Mouse (Mus musculus) naive thymus-derived CD4-positive, alpha-beta T cell, adult 2 months (primary cell): Measurements from ENCODE around the gene Sox21.

Experiments
- DNase-seq: peaks from one replicate; pipeline ENCODE4 v3.0.0-alpha.2; 2011; ENCODE audit warnings: low read depth

The Sox21 gene

DNA sequence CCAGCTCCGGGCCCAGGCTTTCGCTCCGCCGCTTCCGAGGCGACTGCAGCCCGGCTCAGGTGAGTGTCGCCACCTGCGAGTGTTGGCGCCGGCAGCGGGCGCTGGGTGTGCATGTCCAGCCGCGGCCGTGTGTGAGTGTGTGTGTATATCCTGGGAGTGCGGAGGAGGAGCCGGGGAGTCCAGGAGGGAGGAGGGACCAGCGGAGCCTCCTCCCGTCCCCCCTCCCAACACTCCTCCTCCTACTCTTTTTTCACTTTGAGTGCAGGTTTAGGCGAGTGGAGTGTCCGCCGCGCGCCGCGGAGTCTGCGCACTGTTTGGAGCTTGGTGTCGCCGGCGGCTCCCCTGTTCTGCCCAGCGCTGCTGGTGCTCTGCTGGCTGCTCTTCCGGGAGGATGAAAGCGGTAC is at the start of gene Sox21:
TSS of gene Sox21 (minus strand) at position 145 of the 404 bp plus-strand sequence.
- peak; percentile 46 for DNase-seq

DNA sequence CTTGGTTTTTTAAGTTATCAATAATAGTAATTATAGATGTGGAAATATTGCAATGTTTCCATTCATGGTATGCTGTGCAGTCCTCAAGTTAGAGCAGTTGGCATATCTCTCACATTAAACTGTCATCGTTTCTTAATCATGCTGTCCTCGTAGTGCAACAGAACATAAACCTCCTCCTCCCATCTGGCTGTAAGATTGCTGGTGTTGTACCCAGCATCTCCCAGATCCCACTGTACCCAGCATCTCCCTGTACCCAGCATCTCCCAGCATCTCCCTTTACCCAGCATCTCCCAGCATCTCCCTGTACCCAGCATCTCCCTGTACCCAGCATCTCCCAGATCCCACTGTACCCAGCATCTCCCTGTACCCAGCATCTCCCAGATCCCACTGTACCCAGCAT is 49.3 kb upstream of the Sox21 start:
- DNase-seq = no peak

DNA sequence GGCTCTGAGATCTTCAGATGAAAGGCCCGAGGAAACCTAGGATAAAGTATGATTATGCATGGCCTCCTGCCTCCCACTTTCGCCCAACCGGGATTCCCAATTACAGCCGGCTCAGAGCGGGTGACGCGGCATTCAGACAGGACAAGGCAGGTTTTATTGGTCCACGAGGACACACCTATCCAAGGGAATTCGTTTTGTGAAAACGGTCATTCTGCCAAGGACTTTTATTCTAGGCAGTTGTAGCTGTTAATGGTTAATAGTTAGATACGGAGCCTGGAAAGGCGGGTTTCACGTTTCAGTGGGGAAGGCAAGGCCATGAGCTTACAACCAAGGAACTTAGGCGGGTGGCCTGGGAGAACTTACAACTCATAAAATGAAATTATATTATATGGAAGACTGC is 46.1 kb upstream of the Sox21 start:
- DNase-seq = no peak

DNA sequence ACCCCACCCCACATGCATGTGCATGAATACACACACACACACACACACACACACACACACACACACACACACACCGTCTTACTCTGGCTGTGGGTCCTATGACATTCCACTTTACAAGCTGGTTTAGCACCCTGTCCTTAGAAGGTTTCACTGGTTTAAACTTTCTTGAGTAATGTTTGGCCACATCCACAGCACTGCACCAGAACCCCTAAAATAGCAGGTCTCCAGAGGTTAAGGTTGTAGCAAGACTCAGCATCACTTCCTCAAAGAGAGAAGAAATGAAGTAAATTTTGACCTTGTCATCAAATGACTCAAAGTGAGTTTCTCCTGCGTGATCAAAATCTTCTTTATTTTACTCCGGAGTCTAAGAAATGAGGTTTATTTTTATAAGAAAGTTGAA is 45.4 kb upstream of the Sox21 start:
- no peak for DNase-seq

DNA sequence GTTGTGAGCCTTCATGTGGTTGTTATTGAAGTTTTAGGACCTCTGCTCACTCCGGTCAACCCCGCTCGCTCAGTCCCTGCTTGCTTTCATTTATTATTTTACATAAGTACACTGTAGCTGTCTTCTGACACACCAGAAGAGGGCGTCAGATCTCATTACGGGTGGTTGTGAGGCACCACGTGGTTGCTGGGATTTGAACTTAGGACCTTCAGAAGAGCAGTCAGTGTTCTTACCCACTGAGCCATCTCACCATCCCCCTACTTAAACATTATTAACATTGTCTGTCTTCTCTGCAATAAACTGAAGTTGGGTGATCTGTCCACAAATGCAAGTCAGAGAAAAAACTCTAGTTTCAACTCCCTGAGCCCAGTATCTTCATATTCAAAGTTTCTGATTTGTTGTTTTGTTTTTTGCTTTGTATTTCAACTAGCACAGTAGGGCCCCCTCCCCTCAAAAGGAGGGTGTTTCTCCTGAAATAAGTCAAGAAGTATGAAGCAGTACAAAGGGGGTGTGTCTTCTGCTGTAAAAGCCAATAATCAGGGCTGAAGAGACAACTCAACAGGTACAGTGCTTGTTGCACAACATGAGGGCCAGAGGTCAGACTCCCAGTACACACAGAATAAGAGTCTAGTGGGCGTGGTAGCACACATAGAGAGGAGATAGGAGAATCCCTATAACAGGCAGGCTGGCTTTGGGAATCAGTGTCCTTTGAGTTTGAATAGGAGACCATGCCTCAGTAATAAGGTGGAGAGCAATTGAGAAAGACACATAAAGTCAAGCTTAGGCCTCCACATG is 41.1 kb upstream of the Sox21 start:
- no peak for DNase-seq

DNA sequence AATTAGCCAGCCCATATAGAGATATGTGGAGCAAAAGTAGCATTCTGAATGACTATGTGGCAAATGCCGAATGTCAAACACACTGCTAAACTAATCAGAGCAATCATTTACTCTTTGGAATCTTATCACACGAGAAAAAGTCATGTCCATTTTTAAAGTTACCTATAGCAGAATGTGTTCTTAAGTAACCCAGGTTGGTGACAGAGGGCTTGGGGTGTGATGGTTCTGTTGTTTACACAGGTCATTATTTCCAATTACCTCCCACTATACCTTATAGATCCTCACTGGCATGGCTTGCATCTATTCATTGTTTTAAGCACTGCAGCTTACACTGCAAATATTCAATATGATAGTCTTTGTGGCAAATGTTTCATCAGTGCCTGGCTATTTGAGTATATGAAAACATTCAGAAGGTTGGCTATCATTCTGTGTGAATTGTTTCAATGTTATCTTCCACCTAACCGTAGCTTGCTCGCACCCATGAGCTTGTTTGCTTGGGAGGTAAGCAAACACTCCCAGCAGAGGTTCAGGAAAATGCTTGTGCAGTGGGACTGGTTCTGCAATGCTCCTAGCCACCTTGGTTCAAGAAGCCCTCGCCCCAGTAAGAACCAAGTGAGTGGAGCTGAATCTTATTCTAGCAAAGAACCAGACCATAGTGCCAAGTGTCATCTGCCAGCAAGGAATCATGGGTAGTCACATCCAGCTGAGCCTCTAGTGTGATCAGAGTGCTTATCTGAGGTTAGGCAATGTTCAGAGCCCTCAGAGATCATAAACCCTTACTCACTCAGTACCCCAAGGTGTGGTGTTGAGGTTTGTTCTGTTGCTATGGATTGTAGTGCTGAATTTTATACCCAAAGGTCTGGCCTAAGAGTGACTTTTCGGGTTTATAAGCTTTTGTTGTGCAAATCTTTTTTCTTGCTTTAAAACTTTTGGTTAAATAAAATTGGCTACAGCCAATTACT is 36.0 kb upstream of the Sox21 start:
- no peak for DNase-seq

DNA sequence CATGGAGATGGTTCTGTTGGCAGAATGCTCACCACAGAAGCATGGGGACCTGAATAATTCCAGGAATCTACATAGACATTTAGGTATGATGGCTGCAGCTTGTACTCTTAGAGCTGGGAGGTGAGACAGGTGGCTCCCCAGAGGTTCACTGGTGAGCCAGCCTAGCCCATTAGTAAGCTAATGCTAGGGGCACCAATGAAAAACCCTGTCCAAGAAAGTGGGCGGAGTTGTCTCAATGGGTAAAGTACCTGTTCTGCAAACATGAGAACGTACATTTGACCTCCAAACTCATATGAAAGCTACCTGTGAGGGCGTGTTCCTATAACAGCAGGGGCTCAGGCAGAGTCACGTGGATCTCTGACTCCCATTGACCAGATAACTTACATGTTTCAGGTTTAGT is 32.0 kb upstream of the Sox21 start:
- no peak for DNase-seq

DNA sequence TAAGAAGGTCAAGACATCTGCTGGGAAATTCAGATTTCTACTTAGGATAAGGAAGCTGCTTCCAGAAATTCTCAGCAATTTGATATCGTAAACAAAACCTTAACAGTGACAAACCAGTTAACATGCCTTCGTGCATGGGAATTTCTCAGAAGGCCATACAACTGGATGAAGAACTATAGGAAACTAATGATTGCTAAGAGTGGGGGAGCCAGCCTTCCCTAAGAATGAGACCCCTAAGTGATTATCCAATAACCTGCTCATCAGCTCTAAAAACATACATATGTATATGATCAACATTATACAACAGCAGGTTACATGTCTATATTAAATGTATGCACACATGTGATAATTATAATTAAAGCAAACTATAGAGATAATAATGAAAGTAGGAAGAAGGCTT is 29.8 kb upstream of the Sox21 start, which contains the start of gene Gm9376:
TSS of gene Gm9376 (plus strand) at position 301 of the 400 bp plus-strand sequence.
- DNase-seq = no peak

DNA sequence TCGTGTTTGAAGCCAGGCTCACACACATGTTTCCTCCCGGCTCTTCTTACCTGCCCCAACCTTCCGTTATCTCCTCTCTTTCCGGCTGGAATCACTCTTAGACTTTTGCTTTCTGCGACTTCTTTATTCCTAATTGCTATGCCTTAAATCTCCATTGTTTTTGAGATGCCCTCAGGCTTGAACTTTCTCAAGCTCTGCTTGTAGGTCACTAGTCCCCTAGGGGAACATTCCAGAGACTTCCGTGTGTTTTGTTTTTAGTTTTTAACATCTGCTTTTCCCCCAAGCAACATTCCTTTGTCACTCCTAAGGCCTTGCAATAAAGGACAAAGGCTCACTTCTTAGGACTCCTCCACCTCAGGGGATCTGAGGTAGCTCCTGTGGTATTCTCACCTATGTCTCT is 16.6 kb upstream of the Sox21 start:
- no peak for DNase-seq

DNA sequence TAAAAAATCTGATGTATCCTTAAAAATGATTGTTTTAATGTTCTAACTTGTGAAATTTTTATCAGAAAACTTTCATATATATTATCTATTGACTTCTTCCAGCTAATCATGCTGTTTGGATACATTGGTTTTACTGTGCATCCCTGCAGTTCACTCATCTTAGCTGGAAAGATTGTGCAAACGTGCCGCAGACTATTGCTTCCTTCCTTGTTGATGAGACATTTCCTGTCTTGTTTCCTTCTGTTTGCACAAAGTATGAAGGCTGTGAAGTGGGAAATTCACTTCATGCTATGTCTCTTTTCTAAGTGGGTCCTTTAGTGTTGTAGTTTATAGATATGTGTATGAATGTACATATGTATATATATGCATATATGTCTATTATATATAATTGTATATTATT is 4.6 kb upstream of the Sox21 start:
- no peak for DNase-seq

DNA sequence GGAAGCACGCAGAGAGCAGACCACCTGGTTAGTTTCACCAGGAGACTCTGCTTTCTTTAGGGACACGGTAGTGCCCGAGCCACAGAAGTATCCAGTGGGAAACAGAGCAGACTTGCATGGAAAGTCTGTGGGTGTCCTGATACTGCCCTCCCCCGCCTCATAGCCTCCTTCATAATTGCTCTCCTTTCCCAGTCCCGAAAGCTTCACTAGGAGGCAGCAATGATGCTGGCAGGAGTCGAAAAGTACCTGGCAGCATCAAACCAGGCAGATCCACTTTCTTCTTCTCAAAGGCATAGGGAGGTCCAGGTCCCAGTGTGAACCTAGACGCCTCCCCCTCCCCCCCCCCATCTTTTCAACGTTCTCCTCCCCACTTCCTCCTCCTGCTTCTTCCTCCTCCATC is 2.5 kb upstream of the Sox21 start:
- no peak for DNase-seq

DNA sequence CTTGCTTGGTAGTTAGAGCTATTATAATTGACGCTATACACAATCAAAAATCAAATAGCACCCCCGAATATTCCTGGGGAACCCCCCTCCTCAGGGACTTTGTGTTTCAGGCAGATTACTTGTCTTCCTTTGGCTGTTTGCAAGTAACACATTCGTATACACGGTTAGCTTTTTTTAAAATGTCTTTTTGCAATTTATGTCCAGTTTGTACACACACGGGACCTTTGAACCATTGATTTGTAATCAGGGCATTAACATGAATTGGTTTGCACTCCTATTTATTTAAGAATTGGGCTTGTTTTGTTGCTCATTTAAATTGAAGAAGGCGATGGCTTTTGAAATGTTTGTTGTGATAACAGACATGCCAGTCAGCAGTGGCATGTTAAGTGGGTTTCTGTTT is 956 bp upstream of the Sox21 start:
- no peak for DNase-seq

DNA sequence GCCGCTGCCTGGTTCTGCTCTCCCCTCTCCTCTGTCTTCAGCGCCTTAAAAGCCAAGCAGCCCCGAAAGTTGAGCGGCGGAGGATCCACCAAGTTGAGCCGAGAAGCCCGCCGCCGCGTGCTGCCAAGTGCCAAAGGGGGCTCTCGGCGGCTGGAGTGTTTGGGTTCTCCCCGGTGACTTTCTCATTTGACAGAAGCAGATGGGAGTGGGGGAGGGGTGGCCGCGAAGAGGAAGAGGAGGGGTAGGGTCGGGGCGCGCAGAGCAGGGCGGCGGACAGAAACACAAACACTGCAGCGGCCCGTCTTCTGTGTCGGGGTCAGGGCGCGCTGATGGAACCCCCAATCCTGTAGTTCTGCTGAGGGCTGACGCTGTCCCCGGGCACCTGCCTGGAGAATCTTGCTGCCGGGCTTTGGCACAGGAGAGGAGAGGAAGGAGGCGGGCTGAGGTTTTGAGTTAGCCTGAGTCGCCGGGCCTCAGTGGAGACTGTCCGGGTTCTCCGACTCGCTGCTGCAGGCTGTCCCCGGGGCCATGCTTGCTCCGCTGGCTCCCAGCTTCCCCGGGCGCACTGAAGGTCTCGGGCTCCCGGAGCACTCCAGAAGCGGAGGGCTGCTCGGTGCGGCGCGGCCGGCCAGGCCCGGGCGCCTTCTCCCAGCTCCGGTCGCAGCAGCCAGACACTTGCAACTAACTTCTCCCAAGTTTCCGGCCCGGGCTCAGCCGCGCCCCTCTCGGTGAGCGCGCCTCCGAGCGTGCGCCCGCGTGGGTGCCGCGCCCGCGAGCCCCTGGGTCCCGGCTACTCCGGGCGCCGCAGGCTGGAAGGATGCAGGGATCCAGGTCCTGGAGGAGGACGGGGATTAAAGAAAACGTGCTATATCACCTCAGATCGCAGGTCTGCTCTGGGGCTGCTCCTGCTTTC is 601 bp downstream of the Sox21 start:
- DNase-seq = peak; percentile 42

DNA sequence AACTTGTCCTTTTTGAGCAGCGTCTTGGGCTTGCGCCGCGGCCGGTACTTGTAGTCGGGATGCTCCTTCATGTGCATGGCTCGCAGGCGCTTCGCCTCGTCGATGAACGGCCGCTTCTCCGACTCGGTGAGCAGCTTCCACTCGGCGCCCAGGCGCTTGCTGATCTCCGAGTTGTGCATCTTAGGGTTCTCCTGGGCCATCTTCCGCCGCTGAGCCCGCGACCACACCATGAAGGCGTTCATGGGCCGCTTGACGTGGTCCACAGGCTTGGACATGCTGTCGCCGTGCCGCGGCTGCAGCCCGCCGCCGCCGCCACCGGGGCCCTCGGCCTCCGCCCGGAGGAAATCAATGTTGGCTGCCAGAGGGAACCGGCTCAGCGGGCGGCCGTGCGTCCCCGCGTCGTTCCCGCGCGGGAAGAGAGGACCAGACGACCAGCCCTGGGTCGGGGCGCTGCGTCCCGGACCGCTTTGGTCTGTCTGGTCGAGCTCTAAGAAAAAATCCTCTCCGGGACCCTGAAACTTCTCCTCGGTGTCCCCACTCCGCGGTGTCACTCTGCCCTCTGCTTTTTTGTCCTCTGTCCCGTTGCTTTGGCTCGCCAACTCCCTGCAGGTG is 1.4 kb downstream of the Sox21 start:
- DNase-seq = peak; percentile 36

DNA sequence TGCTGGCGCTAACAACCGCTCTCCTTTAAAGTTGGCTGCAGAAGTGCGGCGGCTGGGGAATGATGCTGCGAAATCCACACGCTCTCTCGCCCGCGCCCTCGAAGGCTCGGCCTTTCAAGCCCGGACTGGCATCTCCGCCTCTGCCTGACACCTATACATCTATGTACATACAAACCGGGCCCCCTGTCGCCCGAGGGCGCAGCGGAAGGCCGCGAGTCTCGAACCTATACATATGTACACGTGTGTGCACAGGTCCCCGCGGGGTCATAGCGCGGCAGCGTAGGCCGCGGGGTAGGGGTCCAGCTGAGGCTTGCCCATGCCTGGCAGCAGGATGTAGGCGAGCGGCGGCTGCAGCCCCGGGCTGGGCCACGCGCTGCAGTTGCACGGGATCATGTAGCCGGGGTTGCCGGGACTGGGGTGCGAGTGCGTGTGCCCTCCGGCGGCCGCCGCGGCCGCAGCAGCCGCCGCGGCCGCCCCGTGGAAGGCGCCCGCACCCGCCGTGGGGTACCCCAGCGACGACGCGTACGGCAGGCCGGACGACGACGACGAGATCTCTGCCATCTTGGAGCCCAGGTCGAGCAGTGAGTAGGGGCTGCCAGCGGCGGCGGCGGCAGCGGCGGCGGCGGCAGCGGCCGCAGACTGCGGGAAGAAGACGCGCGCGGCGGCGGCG is 2.2 kb downstream of the Sox21 start:
- DNase-seq = peak; percentile 44

DNA sequence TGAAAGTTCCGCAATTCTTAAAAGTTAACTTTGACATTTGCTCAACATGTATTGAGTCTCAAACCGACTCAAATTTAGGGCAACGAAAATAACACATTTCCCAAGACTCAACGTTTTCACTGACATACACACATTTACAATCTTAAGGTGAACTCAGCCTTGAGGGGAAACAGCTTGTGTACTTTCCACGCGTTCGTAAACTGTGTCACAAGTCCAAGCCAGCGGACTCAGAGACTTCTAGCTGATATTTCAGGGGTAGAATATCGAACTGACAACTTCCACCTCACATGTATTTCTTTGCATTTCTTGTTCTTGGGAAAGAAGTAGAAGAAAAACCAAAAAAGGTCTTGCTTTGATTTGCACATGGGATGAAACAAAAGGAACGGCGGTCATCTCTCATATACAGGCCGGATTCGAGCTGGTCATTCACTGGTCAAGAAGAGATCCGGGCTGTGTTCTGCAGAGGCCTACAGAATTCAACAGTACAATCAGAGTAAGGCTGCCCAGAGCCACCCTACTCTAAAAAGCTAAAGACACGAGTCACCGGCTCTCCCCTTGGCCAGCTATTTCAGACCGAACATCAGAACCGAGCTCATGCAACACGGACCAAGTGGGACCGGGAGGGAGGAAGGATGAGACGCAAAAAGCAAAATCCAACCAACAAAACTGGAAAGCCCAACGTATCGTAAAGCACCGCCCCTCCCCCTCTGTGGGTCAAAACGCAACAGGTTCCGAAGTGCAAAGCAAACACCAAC is 2.9 kb downstream of the Sox21 start:
- DNase-seq = peak; percentile 39

DNA sequence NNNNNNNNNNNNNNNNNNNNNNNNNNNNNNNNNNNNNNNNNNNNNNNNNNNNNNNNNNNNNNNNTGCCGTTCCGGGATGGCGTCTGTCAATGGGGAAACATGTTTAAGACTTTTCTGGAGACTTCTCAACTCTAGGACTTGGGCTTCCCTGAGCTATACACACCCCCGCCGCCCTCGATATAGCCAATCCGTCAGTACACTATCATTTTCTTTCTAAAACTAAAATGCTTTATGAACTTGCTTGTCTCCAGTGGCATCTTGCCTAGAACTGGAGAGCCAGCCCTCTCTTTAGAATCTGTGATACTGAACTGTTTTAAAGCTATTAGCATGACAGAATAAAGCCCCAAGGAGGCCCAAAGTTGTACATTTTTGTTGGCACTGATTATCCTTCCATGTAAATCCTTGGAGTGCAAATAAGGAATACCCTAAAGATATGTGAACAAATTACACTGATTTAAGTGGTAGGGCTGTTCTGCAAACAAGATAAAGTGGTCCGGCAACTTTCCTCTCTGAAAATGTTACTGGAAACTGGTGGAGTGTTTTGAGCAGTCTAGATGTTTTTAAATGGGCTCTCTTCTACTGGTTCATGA is 4.4 kb downstream of the Sox21 start:
- no peak for DNase-seq

DNA sequence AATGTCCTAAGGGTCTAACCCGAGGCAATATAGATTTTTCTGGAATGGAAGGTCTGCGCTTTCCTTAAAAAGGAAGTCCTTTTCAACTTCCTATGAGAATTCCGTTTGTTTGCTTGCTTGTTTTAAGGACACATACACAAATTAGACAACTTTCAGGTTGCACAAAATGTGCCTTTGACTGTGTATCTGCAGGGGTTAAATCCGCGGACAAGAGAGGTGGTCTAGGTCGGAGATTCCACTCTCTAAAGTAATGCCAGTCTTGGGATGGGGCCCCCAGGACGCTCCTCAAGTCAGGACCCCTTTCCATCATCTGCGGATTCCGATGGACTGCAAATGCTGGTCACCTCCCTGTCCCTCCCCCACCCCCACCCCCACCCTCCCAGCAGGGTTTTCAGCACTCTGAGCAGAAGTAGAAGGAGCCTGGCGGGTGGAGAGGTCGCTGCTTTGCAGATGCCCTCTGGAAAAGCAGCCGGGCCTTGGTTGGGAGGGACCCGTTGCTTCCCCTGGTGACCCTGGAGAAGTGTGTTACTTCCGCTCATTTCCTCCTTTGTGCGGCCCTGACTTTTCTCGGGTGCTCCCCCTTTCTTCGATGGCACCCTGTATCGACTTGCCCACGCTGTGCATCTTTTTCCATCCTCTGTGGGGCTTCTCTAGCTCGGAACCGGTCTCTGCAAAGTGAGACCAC is 10.2 kb downstream of the Sox21 start:
- no peak for DNase-seq

DNA sequence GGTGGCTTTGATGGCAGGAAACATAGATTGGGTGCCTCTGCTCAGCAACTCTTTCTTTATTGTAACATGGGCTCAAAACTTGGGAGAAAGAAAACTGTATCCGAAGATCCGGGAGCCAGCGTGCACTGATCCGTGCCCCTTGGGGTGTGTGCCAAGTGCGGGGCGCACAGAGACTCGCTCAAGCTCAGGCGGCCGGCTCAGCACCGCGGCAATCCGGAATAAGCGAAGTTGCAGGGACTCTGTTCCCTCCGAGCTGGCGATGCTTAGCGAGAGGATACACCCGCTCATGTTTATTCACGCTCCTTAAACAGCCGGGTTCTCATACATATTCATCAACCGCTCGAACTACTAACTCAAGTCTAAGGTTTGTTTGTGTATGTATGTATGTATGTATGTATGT is 10.9 kb downstream of the Sox21 start:
- DNase-seq = peak; percentile 37
